Mouse (Mus musculus) fat pad, adult 2 months (tissue): ENCODE measurements at regions not wholly inside any gene's neighbourhood (a gene's known extent, or its start where the extent isn't known, plus 50 kb on each side); places are given as distances from the start of the nearest gene placed in this dataset.

Source experiments
- DNase-seq: peaks from one replicate; pipeline ENCODE4 v3.0.0-alpha.2; 2011; ENCODE audit warnings: low read depth, low spot score; ENCODE audit errors: extremely low read depth

DNA sequence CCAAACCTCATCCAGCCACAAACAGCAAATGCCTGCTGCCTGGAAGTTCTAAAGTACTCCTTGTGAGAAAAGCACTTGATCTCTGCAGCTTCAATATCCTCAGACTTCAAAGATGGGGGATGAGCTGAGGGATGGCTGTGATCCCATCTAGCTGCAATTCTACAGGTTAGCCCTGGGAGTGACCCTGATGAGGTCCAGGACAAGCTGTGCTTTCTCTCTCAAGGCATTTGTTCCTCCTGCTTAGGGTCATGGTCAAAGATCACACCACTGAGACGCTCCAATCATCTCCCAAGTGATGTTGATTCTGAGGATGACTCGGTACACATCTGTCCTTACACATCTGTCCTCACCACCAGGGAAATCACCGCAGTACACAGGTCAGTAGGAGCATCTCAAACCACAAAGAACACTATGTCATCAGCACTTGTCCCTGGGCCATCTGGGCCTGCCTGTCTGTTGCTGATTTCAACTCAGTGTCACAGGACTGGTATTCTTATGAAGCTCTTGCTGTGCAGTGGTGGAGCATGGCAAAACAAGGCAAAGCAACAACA is 327.6 kb upstream of the Meis1 start:
- DNase-seq: no peak

DNA sequence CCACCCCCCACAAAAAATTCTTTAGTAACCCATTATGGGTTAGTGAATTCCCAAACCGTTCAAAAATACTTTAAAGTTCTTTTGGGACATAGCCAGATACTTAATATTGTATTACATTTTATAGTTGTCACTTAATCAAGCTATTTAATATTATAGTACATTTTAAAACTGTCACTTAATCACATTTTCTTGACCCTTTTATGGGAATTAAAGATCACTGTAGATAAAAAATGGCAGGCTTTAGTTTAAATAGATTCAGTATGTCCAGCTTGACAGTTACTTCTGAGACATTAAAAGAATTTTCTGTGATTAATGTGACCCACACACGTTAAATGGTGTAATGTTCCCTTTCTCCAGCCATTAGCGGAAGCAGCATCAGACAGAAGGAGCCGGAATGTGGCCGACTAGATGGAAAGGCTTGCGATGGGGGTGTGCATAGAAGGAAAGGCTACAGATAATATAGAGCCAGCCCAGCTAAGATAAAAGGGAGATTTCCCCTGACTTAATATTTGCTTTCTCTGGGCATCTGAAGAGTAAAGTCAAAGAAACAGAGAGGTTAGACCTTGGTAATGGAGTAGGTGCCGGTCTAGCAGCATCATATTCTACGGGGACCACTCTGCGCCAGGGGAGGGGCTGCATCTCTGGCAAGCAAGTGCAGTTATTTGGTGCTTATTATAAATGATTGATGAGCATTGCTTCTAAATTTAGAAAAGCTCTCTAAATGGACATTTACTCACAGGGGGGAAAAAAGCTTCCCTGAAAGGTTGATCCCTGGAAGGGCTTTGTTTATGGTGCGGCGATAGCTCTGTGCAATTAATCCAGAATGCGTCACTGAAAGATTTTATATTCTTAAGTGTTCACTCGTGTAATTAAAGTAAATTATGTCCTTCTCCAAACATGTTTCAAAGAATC is 331.8 kb upstream of the Meis1 start:
- DNase-seq: no peak

DNA sequence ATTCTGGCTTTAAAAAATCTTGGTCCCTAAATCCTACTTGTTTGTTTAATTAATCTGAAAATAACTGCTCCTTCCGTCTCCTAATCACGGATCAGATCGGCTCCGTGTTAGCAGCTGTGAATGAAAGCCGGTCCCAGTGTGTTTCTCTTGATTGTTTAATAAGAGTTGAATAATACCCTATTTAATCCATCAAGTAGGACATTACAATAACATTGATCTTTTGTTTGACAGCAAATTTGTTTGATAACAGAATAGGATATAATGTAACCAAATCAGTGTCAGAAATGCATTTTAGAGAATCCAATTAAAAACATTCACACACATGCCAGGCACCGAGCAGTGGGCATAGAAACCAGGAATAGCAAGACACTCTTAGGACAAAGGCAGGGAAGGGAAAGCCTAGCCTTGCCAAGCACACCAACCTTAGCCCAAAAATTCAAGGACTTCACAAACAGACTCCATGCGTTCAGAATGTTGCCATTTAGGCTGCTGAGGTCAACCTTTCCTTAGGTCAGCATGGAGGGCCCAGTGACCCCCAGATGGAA is 332.5 kb upstream of the Meis1 start:
- DNase-seq: no peak

DNA sequence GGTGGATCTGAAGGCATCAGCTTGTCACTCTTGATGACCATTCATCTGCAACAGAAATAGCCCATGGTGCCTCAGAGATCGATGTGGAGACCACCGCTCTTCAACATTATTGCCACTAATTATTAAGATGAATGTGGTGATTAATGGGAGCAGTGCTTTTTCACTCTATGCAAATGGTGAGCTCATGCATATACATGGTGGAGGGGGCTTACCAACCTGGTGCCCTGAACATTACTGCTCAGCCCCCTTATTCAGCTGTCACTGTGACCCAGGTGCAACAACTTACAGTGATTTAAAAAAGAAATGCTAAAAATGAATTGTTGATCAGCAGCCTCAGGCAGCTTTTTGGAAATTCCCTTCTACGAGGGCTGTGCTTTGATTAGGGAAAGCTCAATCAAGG is 334.9 kb upstream of the Meis1 start:
- DNase-seq: no peak

DNA sequence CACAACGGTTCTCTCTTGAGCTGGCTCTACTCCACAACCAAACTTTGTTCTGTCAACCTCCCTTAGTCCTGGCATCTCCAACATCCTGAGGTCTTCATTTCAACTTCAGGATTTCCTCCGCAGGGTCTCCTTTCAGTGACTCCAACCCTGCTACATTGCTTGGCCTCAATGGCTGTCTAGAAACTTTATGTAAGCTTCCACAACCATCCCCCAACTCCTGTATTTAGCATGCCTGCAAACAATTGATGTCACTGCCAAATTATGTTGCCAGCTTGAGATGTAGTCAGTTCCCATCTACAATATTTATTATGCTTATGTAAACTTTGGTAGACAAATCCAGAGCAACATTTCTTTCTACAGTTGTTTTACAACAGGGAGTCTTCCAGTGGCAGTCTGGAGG is 336.4 kb upstream of the Meis1 start:
- DNase-seq: no peak

DNA sequence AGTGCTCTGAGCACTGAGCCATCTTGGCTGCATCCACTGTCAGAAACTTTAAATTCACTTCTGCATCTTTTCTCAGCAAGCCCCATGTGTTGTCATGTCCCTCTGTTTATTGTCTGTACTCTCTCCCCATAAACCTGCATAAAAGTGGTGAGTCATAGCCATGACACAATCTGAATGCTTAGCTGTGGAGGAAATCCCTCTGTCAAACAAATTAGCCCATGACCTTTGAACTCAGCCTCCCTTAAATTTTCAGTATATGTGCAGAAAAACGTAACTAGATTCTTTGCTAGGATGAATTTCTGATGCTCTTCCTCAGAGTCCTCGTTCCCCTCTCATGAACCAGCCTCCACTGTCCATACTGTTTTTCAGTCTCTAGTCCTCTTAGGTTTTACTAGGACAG is 337.4 kb upstream of the Meis1 start:
- no peak for DNase-seq

DNA sequence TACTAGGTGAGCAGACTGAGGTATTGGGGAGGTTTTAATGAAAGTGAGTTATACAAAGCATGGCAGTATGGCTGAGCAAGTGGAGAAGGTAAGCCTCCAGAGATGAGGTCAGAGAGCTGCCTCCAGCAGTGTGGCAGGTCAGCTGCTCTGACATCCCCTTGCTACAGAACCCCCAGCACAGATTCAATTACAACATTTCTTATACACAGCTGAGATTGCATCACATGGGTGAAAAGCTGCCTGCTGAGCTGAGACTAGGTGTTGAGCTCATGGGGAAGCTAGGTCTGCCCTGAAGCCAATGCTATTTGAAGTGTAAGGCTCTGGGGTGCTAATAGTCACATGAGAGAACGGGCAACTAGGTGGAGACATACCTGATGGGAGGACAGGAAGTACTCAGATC is 350.4 kb upstream of the Meis1 start:
- DNase-seq: no peak

DNA sequence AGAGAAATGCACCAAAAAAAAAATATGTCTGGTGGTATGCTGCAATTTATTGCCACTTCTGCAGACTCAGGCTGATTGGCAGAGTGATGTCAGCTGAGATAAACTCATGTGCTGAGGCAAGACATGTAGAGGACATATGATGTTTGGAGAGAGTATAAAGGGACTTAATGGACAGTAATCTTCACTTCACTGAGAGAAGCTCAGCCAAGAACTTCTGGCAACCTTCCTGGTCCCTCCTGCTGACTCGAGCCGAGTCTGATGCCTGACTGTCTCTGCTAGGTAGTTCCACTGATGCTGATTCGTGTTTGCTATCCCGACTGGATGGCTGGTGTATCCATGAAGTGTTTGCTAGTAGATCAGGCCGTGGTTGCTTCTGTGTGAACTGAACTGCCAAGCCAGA is 354.7 kb upstream of the Meis1 start:
- no peak for DNase-seq

DNA sequence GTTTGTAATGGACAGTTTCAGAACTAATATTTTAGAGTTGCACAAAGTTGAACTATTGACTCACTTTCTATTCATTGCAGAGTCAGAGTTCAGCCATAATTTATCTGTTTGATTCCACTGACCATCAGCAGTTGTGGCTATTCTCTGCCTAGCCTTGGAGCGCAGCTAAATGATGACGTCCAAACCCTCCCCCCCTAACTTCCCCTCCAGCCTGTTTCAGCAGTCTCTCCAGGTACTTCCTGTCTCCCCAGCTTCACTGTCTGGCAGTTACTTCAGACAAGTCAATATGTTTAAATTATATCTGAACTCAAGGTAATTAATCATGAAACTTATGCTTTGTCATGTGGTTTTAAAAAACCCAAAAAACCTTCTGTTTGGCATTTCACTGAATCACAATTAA is 362.1 kb upstream of the Meis1 start:
- DNase-seq: no peak

DNA sequence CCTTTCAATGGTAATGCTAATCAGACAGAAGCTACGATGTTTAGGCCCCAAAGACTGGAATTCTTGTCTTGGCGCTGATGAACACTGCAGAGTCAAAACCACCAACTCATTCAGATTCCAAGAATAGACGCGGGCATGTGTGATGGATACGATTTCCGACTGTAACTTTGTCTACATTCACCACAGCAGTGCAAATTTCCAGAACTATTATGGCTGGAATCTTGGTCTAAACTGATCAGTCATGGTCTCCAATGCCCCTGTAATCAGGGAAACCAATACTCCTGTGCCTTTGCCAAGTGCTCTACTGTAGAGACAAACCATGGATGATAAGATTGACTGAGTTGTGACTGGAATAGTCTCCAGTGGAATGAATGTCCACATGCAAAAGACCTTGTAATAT is 370.4 kb upstream of the Meis1 start:
- DNase-seq: no peak

DNA sequence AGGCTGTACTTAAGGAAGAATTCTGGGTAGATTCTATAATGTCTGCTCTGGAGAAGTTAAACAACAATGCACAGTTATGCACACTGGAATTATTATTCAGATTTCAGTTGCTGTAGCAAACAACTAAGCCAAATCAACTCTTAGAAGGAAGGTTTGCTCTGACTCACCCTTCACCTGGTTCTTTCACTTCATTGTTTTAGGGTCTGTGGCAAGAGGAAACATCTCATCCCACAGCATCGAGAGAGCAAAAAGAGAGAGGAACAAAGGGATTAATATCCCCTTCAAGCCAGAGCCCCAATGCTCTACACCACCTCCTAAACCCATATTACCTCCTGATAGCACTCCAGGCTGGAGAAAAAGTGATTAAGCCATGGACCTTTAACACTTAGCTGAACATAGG is 373.4 kb upstream of the Meis1 start:
- no peak for DNase-seq

DNA sequence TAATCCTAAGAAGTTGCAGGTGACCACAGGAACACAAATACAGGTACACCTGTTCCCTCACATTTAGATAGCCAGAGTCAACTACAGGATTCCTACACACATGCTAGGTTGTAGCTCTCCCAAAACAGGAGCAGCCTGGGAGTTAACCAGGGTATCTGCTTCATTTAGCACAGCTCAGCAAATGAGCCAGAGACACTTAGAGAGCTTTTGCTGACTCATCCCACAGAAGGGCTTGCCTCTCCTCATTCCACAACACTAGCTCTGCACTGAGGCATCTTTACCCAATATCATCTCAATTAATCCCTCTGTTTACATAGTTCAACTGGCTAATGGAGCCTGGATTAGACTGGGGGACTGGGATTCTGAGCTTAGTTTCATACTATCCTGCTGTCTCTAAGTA is 375.6 kb upstream of the Meis1 start:
- DNase-seq: no peak

DNA sequence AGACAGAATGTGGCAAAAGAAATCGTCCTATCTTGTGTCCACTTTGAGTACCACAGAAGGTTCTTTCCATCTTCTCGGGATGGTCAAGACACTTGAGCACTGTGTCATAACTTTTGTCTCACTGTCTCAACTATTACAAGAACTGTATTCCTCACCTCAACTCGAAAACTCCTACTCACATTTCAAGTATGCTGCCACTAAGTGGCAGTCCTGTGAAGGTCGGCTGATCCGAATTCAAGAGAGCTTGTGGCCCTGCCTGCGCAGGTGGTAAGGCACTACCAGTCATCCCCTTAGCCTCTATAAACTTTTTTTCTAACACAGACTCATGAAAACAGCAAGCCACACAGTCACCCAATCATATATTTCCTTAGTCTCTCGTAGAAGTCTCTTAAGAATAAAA is 381.6 kb upstream of the Meis1 start:
- DNase-seq: no peak

DNA sequence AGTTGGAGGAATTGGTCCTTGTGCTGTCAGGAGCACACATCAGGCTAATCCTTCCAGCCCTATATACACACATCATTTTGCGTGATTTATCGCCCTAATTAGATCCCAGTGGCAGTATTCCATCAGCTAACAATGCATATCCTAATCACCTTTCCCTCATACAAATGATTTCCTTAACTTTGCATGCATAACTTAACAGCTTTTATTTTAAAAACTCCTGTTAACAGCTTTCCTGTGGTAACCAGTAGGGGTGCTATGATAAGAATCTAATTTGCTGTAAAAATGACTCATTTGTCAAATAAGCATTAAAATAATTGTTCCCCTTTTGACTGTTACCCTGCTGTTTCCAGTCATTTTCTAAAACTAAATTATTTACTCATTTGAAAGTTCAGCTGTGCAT is 401.4 kb upstream of the Meis1 start:
- DNase-seq: no peak

DNA sequence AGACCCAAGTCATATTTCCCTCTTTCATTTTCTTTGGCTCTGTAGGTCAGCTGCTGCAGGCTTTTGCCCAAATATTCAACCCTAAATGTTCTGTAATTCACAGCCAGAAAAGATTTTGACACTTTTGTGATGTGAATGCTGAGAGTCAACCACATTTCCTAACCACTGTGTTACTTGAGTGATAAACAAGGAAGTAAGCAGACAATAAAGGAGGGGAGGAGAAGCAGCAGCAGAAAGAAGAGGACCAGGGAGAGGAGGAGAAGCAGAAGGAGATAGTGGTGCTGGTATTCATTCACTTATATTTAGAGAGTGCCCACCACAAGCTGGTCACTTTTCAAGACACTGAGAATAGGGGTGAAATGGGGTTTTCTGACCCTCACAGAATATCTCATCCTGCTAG is 404.5 kb upstream of the Meis1 start:
- DNase-seq: no peak

DNA sequence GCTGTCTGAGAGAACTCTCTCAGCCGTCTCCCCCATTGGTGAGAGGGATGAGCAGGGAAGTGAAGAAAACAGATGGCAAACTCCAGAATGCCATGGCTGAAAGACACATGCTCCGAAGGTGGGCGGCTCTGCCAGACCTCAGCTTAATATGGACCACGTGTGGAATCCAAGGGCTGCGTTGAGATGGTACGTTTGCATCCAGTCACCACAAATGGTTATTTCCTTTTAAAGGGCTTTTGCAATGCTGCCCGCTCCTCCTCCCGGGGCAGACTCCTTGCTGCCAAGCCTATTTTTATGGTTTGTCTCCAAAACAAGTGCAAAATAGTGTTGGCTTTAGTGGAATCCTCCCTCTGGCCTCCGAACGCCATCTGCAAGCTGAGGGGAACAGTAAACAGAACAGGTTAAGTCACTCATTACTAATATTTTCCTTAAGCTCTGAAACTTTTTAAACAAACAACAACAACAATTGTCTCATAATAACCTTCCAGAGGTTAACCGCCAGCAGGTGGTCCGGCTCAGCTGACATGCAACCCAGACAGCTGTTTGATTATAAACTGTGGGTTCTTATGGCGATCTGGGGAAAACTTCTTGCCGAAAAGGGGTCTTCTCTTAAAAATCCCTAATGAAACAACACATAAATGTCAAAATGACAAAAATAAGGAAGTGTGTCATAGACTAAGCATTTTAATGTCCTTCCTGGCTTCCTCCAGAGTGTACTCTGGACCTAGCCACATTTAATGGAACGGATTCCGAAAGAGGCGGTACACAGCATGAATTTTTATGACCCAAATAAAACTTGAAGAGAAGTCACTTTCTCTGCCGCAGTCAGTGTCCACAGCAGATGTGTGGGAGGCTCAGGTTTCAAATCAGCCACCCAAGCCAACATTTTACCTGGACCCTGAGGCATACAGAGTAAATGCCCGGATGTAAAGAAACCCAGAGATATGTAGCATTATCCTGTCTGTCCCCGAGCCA is 405.3 kb upstream of the Meis1 start:
- no peak for DNase-seq

DNA sequence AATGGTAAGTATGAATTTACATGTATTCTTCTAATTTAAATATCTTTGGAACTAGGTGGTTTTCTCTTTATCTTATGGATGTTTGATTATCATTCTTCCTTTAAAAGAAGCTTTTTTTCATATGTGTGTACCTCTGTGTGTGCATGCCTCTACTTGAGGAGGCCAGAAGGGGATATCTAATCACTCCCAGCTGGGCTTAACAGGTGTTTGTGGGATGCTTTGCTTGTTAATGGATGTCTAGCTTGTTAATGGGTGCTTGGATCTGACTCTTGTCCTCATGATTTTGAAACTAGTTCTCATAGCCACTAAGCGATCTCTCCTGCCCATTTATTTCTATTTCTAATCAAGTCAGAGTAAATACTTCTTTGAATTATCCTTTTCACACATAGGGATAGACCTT is 408.8 kb upstream of the Meis1 start:
- DNase-seq: no peak

DNA sequence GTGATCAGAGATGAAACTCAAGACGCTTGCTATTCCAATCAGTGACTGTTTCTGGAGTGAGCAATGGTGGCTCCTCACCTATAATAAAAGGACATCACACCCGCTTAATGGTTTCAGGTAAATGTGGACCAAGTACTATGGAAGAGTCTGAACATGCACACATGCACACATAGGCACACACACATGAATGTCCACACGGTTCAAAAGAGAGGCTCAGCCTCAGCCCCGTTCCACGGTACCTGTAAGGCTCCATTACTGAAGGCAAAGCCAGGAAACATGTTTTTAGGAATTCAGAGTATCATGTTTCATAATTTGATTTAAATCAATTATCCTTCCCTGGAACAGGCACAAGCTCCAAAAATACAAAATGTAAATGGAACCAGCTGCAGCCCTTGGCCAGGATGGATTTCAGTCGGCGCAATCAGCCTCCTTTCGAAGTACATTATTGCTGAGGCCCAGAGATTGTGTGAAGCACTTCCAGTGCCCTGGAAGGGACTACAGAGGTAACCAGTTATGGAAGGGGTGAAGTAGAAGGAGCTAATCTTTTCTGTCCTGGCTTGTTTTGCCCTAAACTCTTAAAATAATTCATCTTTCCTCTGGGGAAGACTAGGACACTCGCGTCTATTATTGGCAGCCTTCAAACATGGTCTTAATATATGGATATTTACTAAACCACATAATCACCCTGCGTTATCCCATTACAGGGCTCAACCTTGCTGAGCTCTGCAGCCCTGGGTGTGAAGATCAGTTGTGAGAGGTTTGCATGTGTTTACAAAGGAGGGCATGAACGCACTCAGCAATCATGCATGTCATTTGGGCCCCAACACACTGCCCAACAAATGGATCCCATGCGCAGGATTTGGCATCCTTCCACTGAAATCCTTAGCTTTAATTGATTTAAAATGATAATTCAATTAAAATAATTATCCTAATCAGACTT is 415.2 kb upstream of the Meis1 start:
- DNase-seq: no peak

DNA sequence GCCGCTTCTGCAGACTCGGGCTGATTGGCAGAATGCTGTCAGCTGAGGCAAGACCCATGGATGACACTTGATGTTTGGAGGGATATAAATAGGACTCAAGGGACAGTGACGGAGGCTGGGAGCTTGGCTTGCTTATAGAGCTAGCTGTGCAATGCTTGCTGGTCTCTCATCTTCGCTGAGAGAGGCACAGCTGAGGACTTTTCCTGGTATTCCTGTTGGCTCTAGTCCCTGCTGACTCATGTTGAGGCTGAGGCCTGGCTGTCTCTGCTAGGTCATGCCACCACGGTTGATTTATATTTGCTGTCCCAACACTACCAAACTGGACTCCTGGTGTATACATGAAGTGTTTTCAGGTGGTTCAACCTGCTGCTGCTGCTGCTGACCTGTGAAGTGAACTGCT is 419.6 kb upstream of the Meis1 start:
- no peak for DNase-seq

DNA sequence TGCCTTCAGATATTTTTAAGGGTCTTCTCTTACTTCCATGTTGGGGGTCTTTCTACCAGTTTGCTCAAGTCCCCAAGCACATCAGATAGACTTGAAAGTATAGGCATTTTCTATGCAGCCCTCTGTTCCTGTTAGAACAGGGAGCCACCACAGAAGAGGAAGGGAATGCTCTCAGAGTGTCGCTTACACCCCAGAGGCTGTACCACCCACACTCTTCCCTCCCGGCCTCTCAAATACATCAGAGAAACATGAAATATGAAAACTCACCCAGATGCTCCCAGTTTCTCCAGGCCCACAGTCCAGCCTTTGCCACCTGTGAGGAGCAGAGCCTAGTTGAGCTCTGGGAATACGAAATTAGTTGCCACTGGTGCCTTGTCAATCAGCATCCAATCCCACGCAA is 423.2 kb upstream of the Meis1 start:
- DNase-seq: no peak
